Mouse (Mus musculus) thymus, adult 2 months (tissue): Measurements from ENCODE around the gene Med8.

Experiments used
- CTCF ChIP-seq: fragments of 200-500 bp; IDR thresholded peaks from 2 replicates; pipeline ENCODE4 v1.5.1; 2012; ENCODE audit warnings: mild to moderate bottlenecking, control low read depth, low read length, moderate library complexity, borderline replicate concordance; ENCODE audit not compliant: control insufficient read depth, poor library complexity, insufficient read depth; ENCODE audit errors: extremely low read depth
- POLR2A ChIP-seq: fragments of 200-500 bp; IDR thresholded peaks from 2 replicates; pipeline ENCODE4 v1.6.1; 2012; ENCODE audit warnings: mild to moderate bottlenecking, low read length, control low read depth, moderate library complexity; ENCODE audit not compliant: control insufficient read depth, poor library complexity, insufficient read depth; ENCODE audit errors: extremely low read depth

DNA sequence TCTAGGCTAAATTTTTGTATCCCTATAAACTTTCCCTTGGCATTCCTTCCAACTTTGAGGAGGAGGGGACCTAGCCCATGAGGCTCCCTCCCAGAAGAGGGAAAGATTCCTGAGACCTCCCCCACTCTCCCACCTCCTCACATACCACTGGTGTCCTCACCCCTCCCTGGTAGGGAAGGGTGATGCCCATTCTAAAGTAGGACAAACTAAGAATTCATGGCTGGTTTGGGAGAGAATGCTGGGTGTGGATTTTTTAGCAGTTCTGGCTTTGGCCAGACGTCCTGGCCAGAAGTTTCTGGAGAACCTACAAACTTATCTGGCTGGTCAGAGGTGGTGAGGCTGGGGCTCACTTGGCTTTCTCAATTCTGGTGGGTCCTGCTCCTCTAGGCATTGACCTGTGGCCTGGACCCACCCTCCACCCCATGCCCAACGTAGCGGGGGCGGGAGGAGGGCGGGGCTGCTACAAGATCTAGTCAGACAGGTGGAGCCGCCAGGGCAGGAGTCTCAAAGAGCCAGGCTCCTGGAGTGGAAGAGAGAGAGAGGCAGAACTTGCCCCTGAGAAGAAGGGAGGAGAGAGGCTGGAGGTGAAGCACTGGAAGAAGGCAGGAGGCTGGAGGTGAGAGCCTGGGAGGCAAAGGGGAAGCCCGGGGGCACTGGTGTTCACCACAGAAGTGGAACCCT, 20.2 kb downstream of the Med8 start:
- TF ChIP-seq POLR2A (no peak), CTCF (no peak)
